Mouse (Mus musculus): ENCODE data around the gene Eno1. TPM values are rescaled to one million over a fixed set of nuclear protein-coding genes. Genes with fewer than 3 reads are reported as not detected.

Eno1 gene
- total and polyA plus RNA-seq, 2 experiments from 2014 or later = 549 to 1,243 TPM

DNA sequence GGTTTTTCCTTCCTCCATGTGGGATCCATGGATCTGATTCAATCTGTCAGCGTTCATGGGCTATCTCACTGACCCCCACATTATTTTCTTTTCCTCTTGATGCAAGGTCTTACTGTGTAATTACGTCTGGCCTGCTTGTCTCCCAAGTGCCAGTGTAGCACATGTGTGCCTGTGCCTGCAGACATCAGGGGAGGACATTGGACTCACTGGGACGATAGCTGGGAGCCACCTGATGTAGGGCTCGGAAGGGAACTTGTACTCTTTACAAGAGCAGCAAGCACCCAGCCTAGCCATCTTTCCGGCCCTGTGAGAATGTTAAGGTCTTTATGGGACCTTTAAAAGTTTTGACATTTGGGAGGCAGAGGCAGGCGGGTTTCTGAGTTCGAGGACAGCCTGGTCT is 58.3 kb downstream of the Eno1 start:
- Histone ChIP-seq H3K4me2 (ENCODE audit: low read depth, low read length) (no peak overlapping the region), H3K4me3 (ENCODE audit: low read length) (no peak overlapping the region), H3K36me3 (ENCODE audit: insufficient read depth, low read length) (no peaks in the 10 kb centered on the region), H3K4me1 (ENCODE audit: insufficient read depth, low read length) (no peaks in the 10 kb centered on the region), H3K9me3 (ENCODE audit: low read length) (no peaks in the 10 kb centered on the region), H3K27me3 (ENCODE audit: insufficient read depth, low read length) (no peaks in the 10 kb centered on the region), H3K9ac (replicated peaks; ENCODE audit: low read length) (no peak overlapping the region), H3K27ac (no peak overlapping the region)
- TF ChIP-seq CTCF (IDR thresholded peaks at IDR 0.05; ENCODE audit: low read depth) = no peak
- 95% methylated on average over 7 of the region's 7 CpGs for WGBS
- DNase-seq (ENCODE audit: low spot score) (no peak), ATAC-seq (no peak)

DNA sequence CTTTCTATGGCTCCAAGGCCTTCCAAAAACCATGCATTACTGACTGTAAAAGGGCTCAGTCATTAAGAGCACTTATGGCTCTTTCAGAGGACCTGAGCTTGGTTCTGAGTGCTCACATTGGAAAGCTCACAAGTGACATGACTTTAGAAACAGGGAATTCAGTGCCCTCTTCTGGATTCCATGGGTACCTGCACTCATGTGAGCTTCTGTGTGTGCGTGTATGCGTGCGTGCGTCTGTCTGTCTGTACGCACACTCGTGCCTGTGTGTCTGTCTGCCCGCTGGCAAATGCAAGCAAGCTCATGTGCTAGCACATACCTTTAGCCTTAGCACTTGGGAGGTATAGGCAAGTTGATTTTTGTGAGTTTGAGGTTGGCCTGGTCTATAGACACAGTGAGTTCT is 59.4 kb downstream of the Eno1 start:
- H3K4me1 ChIP-seq (ENCODE audit: insufficient read depth, low read length) = no peaks in the 10 kb centered on the region
- H3K4me2 ChIP-seq (ENCODE audit: low read depth, low read length) = no peak overlapping the region
- H3K27ac ChIP-seq = no peak overlapping the region
- H3K9me3 ChIP-seq (ENCODE audit: low read length) = no peaks in the 10 kb centered on the region
- DNase-seq (ENCODE audit: low spot score) (no peak), ATAC-seq (no peak)
- no peak overlapping the region for H3K4me3 ChIP-seq (ENCODE audit: low read length)
- 96% methylated on average over 7 of the region's 7 CpGs for WGBS
- no peaks in the 10 kb centered on the region for H3K36me3 ChIP-seq (ENCODE audit: insufficient read depth, low read length)
- no peak for TF ChIP-seq CTCF (IDR thresholded peaks at IDR 0.05; ENCODE audit: low read depth)
- no peak overlapping the region for H3K9ac ChIP-seq (replicated peaks; ENCODE audit: low read length)
- H3K27me3 ChIP-seq (ENCODE audit: insufficient read depth, low read length) = no peaks in the 10 kb centered on the region

Other genes with a start within 250 kb of the Eno1 start
- 15.0 and 16.9 TPM in 2 replicates for gene H6pd, start 227.7 kb upstream of the Eno1 start, total RNA-seq (2014; rRNA removed)
- 3.0 and 3.4 TPM in 2 replicates for gene H6pd, start 227.7 kb upstream of the Eno1 start, polyA plus RNA-seq (2015; fragmentation: Nextera tagmentation; extraction: Ambion mirVana)
- 4.9 and 5.4 TPM in 2 replicates for gene Gpr157, start 149.4 kb upstream of the Eno1 start, total RNA-seq (2014; rRNA removed)
- gene Gpr157, start 149.4 kb upstream of the Eno1 start, polyA plus RNA-seq (2015; fragmentation: Nextera tagmentation; extraction: Ambion mirVana) = 0.52 and 0.74 TPM in 2 replicates
- 1.5 and 2.9 TPM in 2 replicates for gene Slc2a5, start 117.4 kb upstream of the Eno1 start, total RNA-seq (2014; rRNA removed)
- 2.7 and 3.0 TPM in 2 replicates for gene Slc2a5, start 117.4 kb upstream of the Eno1 start, polyA plus RNA-seq (2015; fragmentation: Nextera tagmentation; extraction: Ambion mirVana)
- gene Slc2a7, start 87.7 kb upstream of the Eno1 start, total RNA-seq (2014; rRNA removed) = not detected in 2 replicates
- not detected in 2 replicates for gene Slc2a7, start 87.7 kb upstream of the Eno1 start, polyA plus RNA-seq (2015; fragmentation: Nextera tagmentation; extraction: Ambion mirVana)
- not detected in 2 replicates for gene Car6, start 35.4 kb upstream of the Eno1 start, total RNA-seq (2014; rRNA removed)
- gene Car6, start 35.4 kb upstream of the Eno1 start, polyA plus RNA-seq (2015; fragmentation: Nextera tagmentation; extraction: Ambion mirVana) = not detected in 2 replicates
- 31.2 and 32.9 TPM in 2 replicates for gene Rere, start 44.9 kb downstream of the Eno1 start, total RNA-seq (2014; rRNA removed)
- 25.0 and 25.9 TPM in 2 replicates for gene Rere, start 44.9 kb downstream of the Eno1 start, polyA plus RNA-seq (2015; fragmentation: Nextera tagmentation; extraction: Ambion mirVana)

Data from hindbrain, postnatal 0 days (tissue).